ENCODE assay signal across 30 mouse cellular contexts in genomic region chr16:37611072-37611471, GRCm38 (mm10). TPM values are rescaled to one million over a fixed set of nuclear protein-coding genes. Genes with fewer than 3 reads are reported as not detected.
DNase-seq lines count a peak whose midpoint lies in the region; ATAC-seq and TF ChIP-seq lines count a peak whose summit lies in the region.
"Had no signal": no experiment of that assay in that cellular context is flagged by ENCODE, and none has a peak within 500 bp of the region (broad histone marks: within the 10 kb centered on the region; RNA-seq: fewer than 3 reads in every experiment).

No protein-coding gene starts in this region.

- H3K4me3 ChIP-seq in cerebellum, adult 2 months (replicated peaks; ENCODE audit: insufficient read depth, low read depth, low read length) = no peak overlapping the region
- H3K4me3 ChIP-seq in limb, embryonic 13.5 days = no peak overlapping the region
- no peak overlapping the region for H3K4me3 ChIP-seq in liver, embryonic 11.5 days (ENCODE audit: low read depth, low read length)
- H3K4me3 ChIP-seq: embryonic facial prominence, embryonic 13.5 days; erythroblast, embryonic 14.5 days; forebrain, embryonic 12.5 days; heart, embryonic 15.5 days; hindbrain, embryonic 15.5 days; intestine, embryonic 15.5 days; midbrain, embryonic 10.5 days had no signal

- H3K9ac ChIP-seq in limb, embryonic 13.5 days = no peak overlapping the region
- H3K9ac ChIP-seq in liver, embryonic 11.5 days (ENCODE audit: low read depth, low read length) = no peak overlapping the region
- H3K9ac ChIP-seq: embryonic facial prominence, embryonic 13.5 days; forebrain, embryonic 12.5 days; heart, embryonic 15.5 days; hindbrain, embryonic 15.5 days; intestine, embryonic 15.5 days had no signal

- H3K36me3 ChIP-seq in limb, embryonic 13.5 days = no peaks in the 10 kb centered on the region
- H3K36me3 ChIP-seq in liver, embryonic 11.5 days (ENCODE audit: control insufficient read depth, insufficient read depth, low read length) = no peaks in the 10 kb centered on the region
- H3K36me3 ChIP-seq: embryonic facial prominence, embryonic 13.5 days; forebrain, embryonic 12.5 days; G1E; heart, embryonic 15.5 days; hindbrain, embryonic 15.5 days; intestine, embryonic 15.5 days; midbrain, embryonic 10.5 days had no signal

- H3K9me3 ChIP-seq in limb, embryonic 13.5 days = no peaks in the 10 kb centered on the region
- H3K9me3 ChIP-seq in liver, embryonic 11.5 days (ENCODE audit: control insufficient read depth, low read length) = no peaks in the 10 kb centered on the region
- H3K9me3 ChIP-seq: embryonic facial prominence, embryonic 13.5 days; forebrain, embryonic 12.5 days; G1E; heart, embryonic 15.5 days; hindbrain, embryonic 15.5 days; intestine, embryonic 15.5 days; midbrain, embryonic 10.5 days had no signal

- no peak for TF ChIP-seq POLR2A in cerebellum, adult 2 months (IDR thresholded peaks at IDR 0.05; ENCODE audit: borderline replicate concordance, insufficient read depth, low read length)

- WGBS in cerebellum, adult 2 months = 23% methylated on average over 7 of the region's 7 CpGs
- WGBS in limb, embryonic 13.5 days = 44% methylated on average over 7 of the region's 7 CpGs
- 85% methylated on average over 7 of the region's 7 CpGs for WGBS in liver, embryonic 11.5 days

- peaks cover 6% of the 10 kb centered on the region for H3K4me1 ChIP-seq in cerebellum, adult 2 months (ENCODE audit: control insufficient read depth, insufficient read depth, low read length)
- H3K4me1 ChIP-seq in limb, embryonic 13.5 days = peaks cover 16% of the 10 kb centered on the region
- no peaks in the 10 kb centered on the region for H3K4me1 ChIP-seq in liver, embryonic 11.5 days (replicated peaks; ENCODE audit: control insufficient read depth, insufficient read depth, low read length)
- H3K4me1 ChIP-seq: embryonic facial prominence, embryonic 13.5 days; intestine, embryonic 15.5 days had no signal

- H3K27me3 ChIP-seq in cerebellum, adult 2 months (ENCODE audit: control insufficient read depth, insufficient read depth, low read length) = no peaks in the 10 kb centered on the region
- no peaks in the 10 kb centered on the region for H3K27me3 ChIP-seq in limb, embryonic 13.5 days
- H3K27me3 ChIP-seq in liver, embryonic 11.5 days (replicated peaks; ENCODE audit: control insufficient read depth, insufficient read depth, low read length) = no peaks in the 10 kb centered on the region
- H3K27me3 ChIP-seq: CH12.LX; embryonic facial prominence, embryonic 13.5 days; forebrain, embryonic 12.5 days; heart, embryonic 15.5 days; hindbrain, embryonic 15.5 days; intestine, embryonic 15.5 days; Patski had no signal

- H3K4me2 ChIP-seq in limb, embryonic 13.5 days (replicated peaks) = no peak overlapping the region
- no peak overlapping the region for H3K4me2 ChIP-seq in liver, embryonic 11.5 days
- H3K4me2 ChIP-seq: embryonic facial prominence, embryonic 13.5 days; forebrain, embryonic 12.5 days; heart, embryonic 15.5 days; hindbrain, embryonic 15.5 days; intestine, embryonic 15.5 days had no signal

- no peak for TF ChIP-seq CTCF in cerebellum, adult 2 months (IDR thresholded peaks at IDR 0.05; ENCODE audit: borderline replicate concordance, insufficient read depth, low read depth, low read length)

- ATAC-seq in limb, embryonic 13.5 days (ENCODE audit: low FRiP score, low read depth) = peak; percentile 72; the same call in 1 of the 2 replicates
- no peak for ATAC-seq in liver, embryonic 11.5 days (replicated peaks; ENCODE audit: low FRiP score)
- ATAC-seq: intestine, embryonic 15.5 days; lung, postnatal 0 days; Patski had no signal

- H3K27ac ChIP-seq in cerebellum, adult 2 months (ENCODE audit: insufficient read depth, low read length) = no peak overlapping the region
- H3K27ac ChIP-seq in limb, embryonic 13.5 days = no peak overlapping the region
- H3K27ac ChIP-seq in liver, embryonic 11.5 days (ENCODE audit: low read depth, low read length) = no peak overlapping the region
- H3K27ac ChIP-seq: embryonic facial prominence, embryonic 13.5 days; forebrain, embryonic 12.5 days; heart, embryonic 15.5 days; hindbrain, embryonic 15.5 days; intestine, embryonic 15.5 days; macrophage; midbrain, embryonic 10.5 days had no signal

- DNase-seq in embryo, embryonic 11 days = peak; percentile 13
- DNase-seq in embryo, embryonic 10.5 days (ENCODE audit: low spot score) = no peak
- peak; percentile 53 to 69 for DNase-seq in cerebellum, adult 2 months
- peak; percentile 55 to 66 for DNase-seq in cerebellum, postnatal 25 days
- no peak for DNase-seq in thymus, postnatal 36 days
- no peak for DNase-seq in liver, embryonic 11.5 days (ENCODE audit: low spot score)
- DNase-seq: adrenal gland, adult 8-10 months; B cell, adult 2 months; gastrocnemius, postnatal 36 days; heart, postnatal 36 days; kidney, adult 8-10 months; kidney, postnatal 25 days; layer of hippocampus, postnatal 36 days; liver; thymus, postnatal 25 days had no signal

RNA-seq across cellular contexts. Expression of gene Hgd, which starts 31.1 kb away (rescaled TPM):
- 0.23 and 0.41 TPM in 2 replicates for polyA plus RNA-seq in cerebellum, adult 2 months (2012; rRNA removed)
- polyA plus RNA-seq in limb, embryonic 13.5 days (2015; fragmentation: Nextera tagmentation; extraction: Ambion mirVana) = 0.11 and 0.17 TPM in 2 replicates
- polyA plus RNA-seq in liver, embryonic 11.5 days (2014; fragmentation: Nextera tagmentation; extraction: Ambion mirVana) = 13.6 and 13.7 TPM in 2 replicates
- polyA plus RNA-seq: erythroblast, embryonic 14.5 days; G1E; macrophage; neural tube, embryonic 14.5 days; stomach, embryonic 14.5 days had no signal

RNA-seq across cellular contexts. Expression of gene Ndufb4, which starts 43.2 kb away (rescaled TPM):
- 95.8 and 99.2 TPM in 2 replicates for polyA plus RNA-seq in cerebellum, adult 2 months (2012; rRNA removed)
- 58.1 and 63.9 TPM in 2 replicates for polyA plus RNA-seq in limb, embryonic 13.5 days (2015; fragmentation: Nextera tagmentation; extraction: Ambion mirVana)
- polyA plus RNA-seq in liver, embryonic 11.5 days (2014; fragmentation: Nextera tagmentation; extraction: Ambion mirVana) = 67.6 and 72.2 TPM in 2 replicates

Comparison
In these comparisons a context has a peak if more than half of its experiments do, and no peak if none do; other contexts are left out.
1. DNase-seq: peak in embryo, embryonic 11 days (single experiment), cerebellum, adult 2 months (2 of 2) and cerebellum, postnatal 25 days (2 of 2); none in embryo, embryonic 10.5 days (single experiment), thymus, postnatal 36 days (0 of 2) and liver, embryonic 11.5 days (single experiment).
2. RNA of gene Hgd, which starts 31.1 kb away (polyA plus RNA-seq): 13.6 to 13.7 TPM in liver, embryonic 11.5 days; 0.23 to 0.41 TPM in cerebellum, adult 2 months and 0.11 to 0.17 TPM in limb, embryonic 13.5 days; every median in the first group is over 10 times any median in the second.